ENCODE assay signal across 19 mouse cellular contexts in the genomic region with DNA sequence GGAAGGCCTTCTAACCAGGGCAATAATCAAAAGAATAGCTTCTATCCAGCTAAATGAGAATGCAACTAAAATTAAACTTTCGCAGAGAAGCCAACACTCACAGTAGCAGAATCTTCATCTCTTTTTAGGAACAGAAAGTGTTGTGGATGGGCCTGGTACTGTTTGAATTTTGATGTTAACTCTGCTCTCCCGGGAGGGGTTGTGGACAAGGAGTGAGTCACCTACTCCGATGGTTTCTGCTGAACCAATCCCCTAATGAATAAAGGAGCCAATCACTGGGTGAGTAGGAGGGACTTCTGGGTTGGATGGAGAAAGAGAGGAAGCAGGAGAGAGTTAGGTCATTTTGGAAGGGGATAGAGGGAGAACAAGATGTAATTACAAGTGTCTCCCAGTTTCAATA.
DNase-seq lines count a peak whose midpoint lies in the region; ATAC-seq and TF ChIP-seq lines count a peak whose summit lies in the region.
"Had no signal": no experiment of that assay in that cellular context is flagged by ENCODE, and none has a peak within 500 bp of the region (broad histone marks: within the 10 kb centered on the region; RNA-seq: fewer than 3 reads in every experiment).

No protein-coding gene starts in this region.

- no peak overlapping the region for H3K4me2 ChIP-seq in lung, postnatal 0 days (replicated peaks; ENCODE audit: low read depth, low read length)
- H3K4me2 ChIP-seq: embryonic facial prominence, embryonic 12.5 days; forebrain, embryonic 13.5 days; forebrain, embryonic 15.5 days had no signal

- DNase-seq in frontal cortex, postnatal 14 days (ENCODE audit: low spot score in 2 of 2), result no peak
- peak; percentile 56 for DNase-seq in 3T3-L1 (ENCODE audit: low read depth, low spot score)
- peak; percentile 17 for DNase-seq in NIH3T3 (ENCODE audit: low read depth)
- peak; percentile 26 for DNase-seq in telencephalon, adult 2 months (ENCODE audit: low read depth, low spot score)
- no peak for DNase-seq in kidney, adult 2 months
- no peak for DNase-seq in lung, postnatal 0 days (ENCODE audit: low spot score)
- DNase-seq: adrenal gland, adult 2 months; adrenal gland, postnatal 10 days; adrenal gland, postnatal 25 days; cerebellum, adult 11-12 months; cerebellum, adult 9-10 months; cerebellum, postnatal 10 days; forebrain, postnatal 0 days had no signal

- H3K4me1 ChIP-seq in kidney, adult 2 months (ENCODE audit: control insufficient read depth, insufficient read depth, low read length), result no peaks in the 10 kb centered on the region
- no peaks in the 10 kb centered on the region for H3K4me1 ChIP-seq in lung, postnatal 0 days (ENCODE audit: insufficient read depth, low read depth, low read length)
- H3K4me1 ChIP-seq: embryonic facial prominence, embryonic 12.5 days; forebrain, embryonic 13.5 days; forebrain, embryonic 15.5 days had no signal

- 71% methylated on average over 3 of the region's 3 CpGs for WGBS in kidney, adult 2 months
- 78% methylated on average over 3 of the region's 3 CpGs for WGBS in lung, postnatal 0 days

- H3K9ac ChIP-seq in lung, postnatal 0 days (replicated peaks; ENCODE audit: low read depth), result no peak overlapping the region
- H3K9ac ChIP-seq: embryonic facial prominence, embryonic 12.5 days; forebrain, embryonic 13.5 days; forebrain, embryonic 15.5 days; forebrain, postnatal 0 days had no signal

- no peak overlapping the region for H3K27ac ChIP-seq in kidney, adult 2 months (ENCODE audit: insufficient read depth, low read depth, low read length)
- H3K27ac ChIP-seq in lung, postnatal 0 days (ENCODE audit: low read length), result no peak overlapping the region
- H3K27ac ChIP-seq: embryonic facial prominence, embryonic 10.5 days; embryonic facial prominence, embryonic 12.5 days; forebrain, embryonic 13.5 days; forebrain, embryonic 15.5 days had no signal

- ATAC-seq in frontal cortex, adult (ENCODE audit: low TSS enrichment), result peak; percentile 94
- ATAC-seq in lung, postnatal 0 days, result no peak
- ATAC-seq: forebrain, embryonic 13.5 days; forebrain, embryonic 15.5 days; forebrain, postnatal 0 days had no signal

- H3K4me3 ChIP-seq in kidney, adult 2 months (ENCODE audit: insufficient read depth, low read depth, low read length), result no peak overlapping the region
- H3K4me3 ChIP-seq in lung, postnatal 0 days (ENCODE audit: low read depth, low read length), result no peak overlapping the region
- H3K4me3 ChIP-seq: embryonic facial prominence, embryonic 10.5 days; embryonic facial prominence, embryonic 12.5 days; forebrain, embryonic 13.5 days; forebrain, embryonic 15.5 days had no signal

- TF ChIP-seq POLR2A in kidney, adult 2 months (IDR thresholded peaks at IDR 0.05; ENCODE audit: low read depth, low read length), result no peak

- TF ChIP-seq CTCF in kidney, adult 2 months (conservative IDR thresholded peaks at IDR 0.05; ENCODE audit: insufficient read depth, insufficient read length, low read depth, low read length), result no peak
- TF ChIP-seq CTCF in lung, postnatal 0 days (IDR thresholded peaks at IDR 0.05), result no peak

- H3K36me3 ChIP-seq in kidney, adult 2 months (ENCODE audit: control insufficient read depth, insufficient read depth, low read length), result no peaks in the 10 kb centered on the region
- no peaks in the 10 kb centered on the region for H3K36me3 ChIP-seq in lung, postnatal 0 days (ENCODE audit: insufficient read depth, low read length)
- H3K36me3 ChIP-seq: embryonic facial prominence, embryonic 10.5 days; embryonic facial prominence, embryonic 12.5 days; forebrain, embryonic 15.5 days; G1E had no signal

- no peak for TF ChIP-seq EP300 in lung, postnatal 0 days (IDR thresholded peaks at IDR 0.05)

- no peaks in the 10 kb centered on the region for H3K9me3 ChIP-seq in lung, postnatal 0 days (ENCODE audit: low read length)
- H3K9me3 ChIP-seq: embryonic facial prominence, embryonic 10.5 days; embryonic facial prominence, embryonic 12.5 days; forebrain, embryonic 13.5 days; forebrain, embryonic 15.5 days had no signal

- H3K27me3 ChIP-seq in kidney, adult 2 months (replicated peaks; ENCODE audit: control insufficient read depth, insufficient read depth, low read length), result no peaks in the 10 kb centered on the region
- no peaks in the 10 kb centered on the region for H3K27me3 ChIP-seq in lung, postnatal 0 days (replicated peaks; ENCODE audit: insufficient read depth, low read length)
- H3K27me3 ChIP-seq: embryonic facial prominence, embryonic 12.5 days; forebrain, embryonic 13.5 days; forebrain, embryonic 15.5 days had no signal

Comparison
In these comparisons a context has a peak if more than half of its experiments do, and no peak if none do; other contexts are left out.
1. DNase-seq: peak in 3T3-L1 (single experiment), NIH3T3 (single experiment) and telencephalon, adult 2 months (single experiment); none in frontal cortex, postnatal 14 days (0 of 2), kidney, adult 2 months (single experiment) and lung, postnatal 0 days (single experiment).